Mouse (Mus musculus) embryonic facial prominence, embryonic 12.5 days (tissue): ENCODE measurements around the gene Eci1. TPM values are rescaled to one million over a fixed set of nuclear protein-coding genes. Genes with fewer than 3 reads are reported as not detected.

Experiments
- ATAC-seq: fragments of 200-750 bp; cut with Nextera tagmentation; 2 replicates; pipeline ENCODE4 v1.8.0; 2017; ENCODE audit not compliant: insufficient number of reproducible peaks, insufficient read depth, low FRiP score, low TSS enrichment
- H3K27ac ChIP-seq: fragments of 300-500 bp; sonication (generic); 2 replicates; pipeline ENCODE4 v1.5.1; 2016; ENCODE audit warnings: mild to moderate bottlenecking
- H3K27me3 ChIP-seq: fragments of 300-500 bp; sonication (generic); 2 replicates; pipeline ENCODE4 v1.6.1; 2016; ENCODE audit warnings: mild to moderate bottlenecking, moderate library complexity
- H3K36me3 ChIP-seq: fragments of 300-500 bp; sonication (generic); 2 replicates; pipeline ENCODE4 v1.6.1; 2016; ENCODE audit warnings: mild to moderate bottlenecking
- H3K4me1 ChIP-seq: fragments of 300-500 bp; sonication (generic); 2 replicates; pipeline ENCODE4 v1.6.1; 2016
- H3K4me2 ChIP-seq: fragments of 300-500 bp; sonication (generic); replicated peaks from 2 replicates; pipeline ENCODE4 v1.6.1; 2016; ENCODE audit warnings: mild to moderate bottlenecking, moderate library complexity
- H3K4me3 ChIP-seq: fragments of 300-500 bp; sonication (generic); 2 replicates; pipeline ENCODE4 v1.5.1; 2016; ENCODE audit warnings: mild to moderate bottlenecking
- H3K9ac ChIP-seq: fragments of 300-500 bp; sonication (generic); 2 replicates; pipeline ENCODE4 v1.6.1; 2016; ENCODE audit warnings: mild to moderate bottlenecking, moderate library complexity
- H3K9me3 ChIP-seq: fragments of 300-500 bp; sonication (generic); 2 replicates; pipeline ENCODE4 v1.6.1; 2016; ENCODE audit warnings: mild to moderate bottlenecking, moderate library complexity
- WGBS: fragments of 180-500 bp; shearing (Covaris S2); methylation state at CpG from one replicate; pipeline ENCODE4 v1.1.7; 2016; 5-methylcytosine and 5-hydroxymethylcytosine counted together
- polyA plus RNA-seq: library from polyadenylated mRNA; unstranded; fragments of >200 nt; fragmentation: Nextera tagmentation; extraction: Ambion mirVana; gene quantifications from 2 replicates; pipeline ENCODE4 v1.2.1, GENCODE M21; 2016

Eci1 gene
- 77.3 and 82.3 TPM in 2 replicates for polyA plus RNA-seq

DNA sequence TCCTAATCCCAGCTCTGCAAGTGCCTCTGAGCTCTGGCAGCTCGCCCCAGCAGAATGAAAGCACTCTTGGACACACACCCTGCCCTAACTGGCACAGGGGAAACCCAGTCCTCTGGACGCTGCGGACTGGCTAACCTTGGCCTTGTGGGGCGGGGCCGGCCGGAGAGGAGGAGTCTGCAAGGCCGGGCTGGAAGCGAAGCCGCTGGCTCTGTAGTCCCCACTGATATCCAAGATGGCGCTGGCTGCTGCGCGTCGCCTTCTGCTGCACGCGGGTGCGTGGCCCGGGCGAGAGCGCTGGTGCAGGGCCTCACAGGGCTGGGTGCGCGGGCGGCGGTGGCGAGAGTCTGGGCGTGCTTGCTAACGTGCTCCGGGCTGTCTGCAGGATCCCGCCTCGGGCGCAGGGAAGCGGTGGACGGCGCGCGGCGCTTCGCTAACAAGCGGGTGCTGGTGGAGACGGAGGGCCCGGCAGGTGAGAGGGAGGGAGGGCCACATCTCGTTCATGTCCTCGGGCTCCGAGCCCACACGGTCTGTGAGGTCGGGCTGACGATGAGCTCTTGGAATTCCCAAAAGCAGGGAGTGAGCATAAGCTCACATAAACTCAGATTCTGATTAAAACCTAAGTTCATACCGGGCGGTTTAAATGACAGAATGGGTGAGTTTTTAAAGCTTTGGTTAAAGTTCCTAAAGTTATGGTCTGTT is at the start of gene Eci1:
TSS of gene Eci1 (plus strand) at position 171 of the 699 bp plus-strand sequence.
- H3K27ac ChIP-seq = peak within 1 kb of the TSS; percentile 97
- under 1% methylated on average over 48 of the region's 48 CpGs for WGBS
- peaks cover 34% of the 10 kb centered on the region for H3K36me3 ChIP-seq
- peak within 1 kb of the TSS; percentile 89 for H3K9ac ChIP-seq
- peak within 1 kb of the TSS; percentile 52 for H3K4me2 ChIP-seq
- H3K9me3 ChIP-seq = no peaks in the 10 kb centered on the region
- peak; percentile 95 for ATAC-seq
- peak within 1 kb of the TSS; percentile 70 for H3K4me3 ChIP-seq
- peaks cover 6% of the 10 kb centered on the region for H3K4me1 ChIP-seq
- H3K27me3 ChIP-seq = no peaks in the 10 kb centered on the region

DNA sequence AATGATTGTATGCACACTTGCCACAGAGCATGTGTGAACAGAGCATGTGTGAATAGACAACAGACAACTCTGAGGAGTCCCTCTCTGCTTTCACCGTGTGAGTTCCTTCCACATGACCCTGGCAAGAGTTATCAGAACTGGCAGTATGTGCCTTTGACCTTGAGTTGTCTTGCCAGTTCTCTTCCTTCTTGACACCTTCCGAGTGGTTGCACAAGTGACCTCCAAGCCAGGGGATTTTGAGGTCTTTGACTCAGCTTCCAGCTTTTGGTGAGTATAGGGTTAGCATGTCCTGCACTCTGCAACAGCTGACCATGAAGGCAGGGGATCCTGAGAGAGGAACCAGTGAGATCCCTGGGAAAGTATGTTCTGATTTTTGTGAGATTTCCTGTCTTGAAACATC is 47.9 kb upstream of the Eci1 start:
- no peaks in the 10 kb centered on the region for H3K4me1 ChIP-seq
- H3K27me3 ChIP-seq = no peaks in the 10 kb centered on the region
- no peak overlapping the region for H3K27ac ChIP-seq
- WGBS = 87% methylated on average over 2 of the region's 2 CpGs
- no peak overlapping the region for H3K9ac ChIP-seq
- no peak overlapping the region for H3K4me2 ChIP-seq
- ATAC-seq = no peak
- H3K36me3 ChIP-seq = peaks cover 5% of the 10 kb centered on the region; the same call in 1 of the 2 replicates
- no peaks in the 10 kb centered on the region for H3K9me3 ChIP-seq
- H3K4me3 ChIP-seq = no peak overlapping the region

DNA sequence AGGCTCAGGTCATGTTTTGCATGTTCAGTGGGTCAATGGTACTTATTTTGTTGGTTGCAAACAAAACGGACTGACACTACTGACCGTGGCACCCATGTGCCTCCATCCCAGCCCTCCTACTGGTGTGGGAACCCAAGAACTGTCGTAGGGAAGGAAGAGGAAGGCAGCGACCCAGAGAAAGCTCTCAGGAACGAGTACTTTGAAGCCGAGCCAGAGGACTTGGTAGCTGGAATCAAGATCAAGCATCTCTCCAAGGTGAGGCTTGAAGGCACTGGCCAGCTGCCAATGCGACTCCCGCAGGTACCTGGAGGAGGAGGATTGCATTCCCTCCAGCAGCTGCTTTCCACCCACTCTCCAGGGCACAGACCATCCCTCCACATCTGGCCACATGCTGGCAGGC is 42.7 kb upstream of the Eci1 start:
- no peak overlapping the region for H3K4me3 ChIP-seq
- 77% methylated on average over 8 of the region's 8 CpGs for WGBS
- no peak for ATAC-seq
- no peak overlapping the region for H3K27ac ChIP-seq
- no peaks in the 10 kb centered on the region for H3K9me3 ChIP-seq
- no peaks in the 10 kb centered on the region for H3K27me3 ChIP-seq
- H3K9ac ChIP-seq = no peak overlapping the region
- H3K36me3 ChIP-seq = peaks cover 5% of the 10 kb centered on the region; the same call in 1 of the 2 replicates
- no peak overlapping the region for H3K4me2 ChIP-seq
- no peaks in the 10 kb centered on the region for H3K4me1 ChIP-seq

DNA sequence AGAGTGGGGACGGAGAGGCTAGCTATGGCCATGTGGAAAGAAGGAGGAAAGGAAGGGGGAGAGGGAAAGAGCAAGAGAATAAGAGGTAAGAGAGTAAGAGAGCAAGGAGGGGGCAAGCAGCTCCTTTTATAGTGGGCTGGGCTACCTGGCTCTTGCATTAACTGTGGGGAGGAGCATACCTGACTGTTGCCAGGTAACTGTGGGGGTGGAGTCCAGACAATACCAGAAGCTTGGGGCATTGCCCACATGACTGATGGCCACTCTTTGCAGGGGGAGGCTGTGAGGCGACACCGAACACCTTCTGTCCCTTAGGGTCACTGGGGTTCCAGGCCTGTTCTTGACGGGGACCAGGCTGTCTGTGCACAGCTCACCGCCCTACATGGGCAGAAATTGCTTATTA is 37.7 kb upstream of the Eci1 start:
- no peak for ATAC-seq
- no peak overlapping the region for H3K4me3 ChIP-seq
- H3K9me3 ChIP-seq = no peaks in the 10 kb centered on the region
- no peak overlapping the region for H3K9ac ChIP-seq
- H3K36me3 ChIP-seq = no peaks in the 10 kb centered on the region
- H3K27ac ChIP-seq = no peak overlapping the region
- WGBS = 79% methylated on average over 5 of the region's 5 CpGs
- no peaks in the 10 kb centered on the region for H3K4me1 ChIP-seq
- no peaks in the 10 kb centered on the region for H3K27me3 ChIP-seq
- H3K4me2 ChIP-seq = no peak overlapping the region

DNA sequence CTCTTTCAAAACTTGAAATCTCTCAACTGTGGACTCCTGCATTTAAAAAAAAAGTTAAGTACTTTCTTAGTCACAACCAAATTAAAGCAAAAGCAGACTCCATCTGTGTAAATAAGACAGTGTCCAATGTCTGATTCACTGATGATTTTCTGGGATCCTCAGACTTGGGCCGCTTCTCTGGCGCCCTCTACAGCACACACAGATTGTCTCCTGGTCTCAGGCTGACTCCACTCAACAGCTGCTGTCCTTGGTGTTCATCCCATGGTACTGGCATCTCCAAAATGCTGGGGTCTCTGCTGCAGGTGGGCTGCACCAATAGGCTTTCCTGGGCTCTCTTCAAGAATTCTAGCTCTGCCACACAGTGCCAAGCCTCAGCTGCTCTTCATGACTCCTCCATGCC is 36.6 kb upstream of the Eci1 start:
- Histone ChIP-seq H3K27ac (no peak overlapping the region), H3K4me1 (no peaks in the 10 kb centered on the region), H3K4me2 (no peak overlapping the region), H3K27me3 (no peaks in the 10 kb centered on the region), H3K9ac (no peak overlapping the region), H3K36me3 (no peaks in the 10 kb centered on the region), H3K9me3 (no peaks in the 10 kb centered on the region), H3K4me3 (no peak overlapping the region)
- WGBS = 3% methylated on average over 2 of the region's 2 CpGs
- no peak for ATAC-seq

DNA sequence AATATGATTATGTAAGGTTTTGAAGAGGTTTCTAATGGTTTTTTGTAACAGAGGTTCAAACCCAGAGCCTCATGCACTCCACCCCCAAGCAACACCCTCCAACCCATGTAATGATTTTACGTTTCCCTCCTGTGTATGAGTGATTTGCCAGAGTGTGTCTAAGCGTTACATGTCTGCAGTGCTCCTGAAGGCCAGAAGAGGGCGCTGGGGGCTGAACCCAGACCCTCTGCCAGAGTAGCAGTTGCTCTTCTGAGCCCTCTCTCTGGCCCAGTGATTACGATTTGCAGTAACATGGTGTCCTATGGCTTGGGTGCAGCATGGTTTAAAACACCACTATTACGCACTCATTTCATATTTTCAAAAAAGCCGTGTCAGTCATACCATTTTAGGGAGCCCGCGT is 35.3 kb upstream of the Eci1 start:
- no peak for ATAC-seq
- Histone ChIP-seq H3K27me3 (no peaks in the 10 kb centered on the region), H3K36me3 (no peaks in the 10 kb centered on the region), H3K4me2 (no peak overlapping the region), H3K9ac (no peak overlapping the region), H3K9me3 (no peaks in the 10 kb centered on the region), H3K27ac (no peak overlapping the region), H3K4me3 (no peak overlapping the region), H3K4me1 (no peaks in the 10 kb centered on the region)
- 64% methylated on average over 8 of the region's 8 CpGs for WGBS

DNA sequence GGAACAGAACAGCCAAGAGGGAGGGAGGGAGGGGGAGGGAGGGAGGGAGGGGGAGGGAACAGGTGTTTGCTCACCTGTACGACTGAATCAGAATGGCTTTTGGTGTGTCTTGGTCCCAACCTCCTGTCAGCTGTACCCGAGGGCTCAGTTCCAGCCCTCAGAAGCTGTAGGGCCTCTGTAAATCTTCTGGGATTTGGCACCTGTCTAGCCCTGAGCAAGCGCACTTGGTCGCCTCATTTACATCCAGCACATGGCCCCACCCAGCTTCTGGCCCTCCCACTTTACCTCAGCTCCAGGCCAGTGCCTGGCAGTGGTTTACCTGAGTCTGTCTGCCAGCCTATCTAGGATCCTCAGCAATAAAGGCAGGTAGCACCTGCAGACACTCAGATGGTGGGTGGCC is 32.9 kb upstream of the Eci1 start:
- H3K4me3 ChIP-seq = no peak overlapping the region
- no peaks in the 10 kb centered on the region for H3K9me3 ChIP-seq
- no peak for ATAC-seq
- WGBS = 27% methylated on average over 4 of the region's 4 CpGs
- no peak overlapping the region for H3K27ac ChIP-seq
- H3K27me3 ChIP-seq = no peaks in the 10 kb centered on the region
- H3K9ac ChIP-seq = no peak overlapping the region
- no peaks in the 10 kb centered on the region for H3K36me3 ChIP-seq
- no peaks in the 10 kb centered on the region for H3K4me1 ChIP-seq
- H3K4me2 ChIP-seq = no peak overlapping the region

DNA sequence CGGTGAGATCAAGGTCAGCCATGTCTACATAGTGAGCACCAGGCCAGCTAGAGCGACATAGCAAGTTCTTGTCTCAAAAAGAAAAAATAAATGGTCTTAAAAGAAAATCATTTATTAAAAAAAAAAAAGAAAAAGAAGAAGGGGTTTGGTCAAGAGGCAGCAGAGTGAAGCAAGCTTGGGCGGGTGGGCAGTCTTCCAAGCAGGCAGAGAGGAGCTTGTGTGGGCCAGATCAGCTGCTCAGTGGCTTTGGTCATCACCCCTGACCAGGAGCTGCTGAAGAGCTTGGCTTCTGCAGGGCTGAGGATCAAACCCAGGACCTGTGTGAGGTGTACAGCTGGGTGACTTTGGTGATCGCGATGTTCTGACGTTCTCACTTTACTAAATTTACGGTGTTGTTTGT is 32.0 kb upstream of the Eci1 start:
- Histone ChIP-seq H3K27me3 (no peaks in the 10 kb centered on the region), H3K4me2 (no peak overlapping the region), H3K27ac (no peak overlapping the region), H3K9ac (no peak overlapping the region), H3K36me3 (no peaks in the 10 kb centered on the region), H3K9me3 (no peaks in the 10 kb centered on the region), H3K4me3 (no peak overlapping the region), H3K4me1 (no peaks in the 10 kb centered on the region)
- no peak for ATAC-seq
- WGBS = 85% methylated on average over 7 of the region's 7 CpGs

DNA sequence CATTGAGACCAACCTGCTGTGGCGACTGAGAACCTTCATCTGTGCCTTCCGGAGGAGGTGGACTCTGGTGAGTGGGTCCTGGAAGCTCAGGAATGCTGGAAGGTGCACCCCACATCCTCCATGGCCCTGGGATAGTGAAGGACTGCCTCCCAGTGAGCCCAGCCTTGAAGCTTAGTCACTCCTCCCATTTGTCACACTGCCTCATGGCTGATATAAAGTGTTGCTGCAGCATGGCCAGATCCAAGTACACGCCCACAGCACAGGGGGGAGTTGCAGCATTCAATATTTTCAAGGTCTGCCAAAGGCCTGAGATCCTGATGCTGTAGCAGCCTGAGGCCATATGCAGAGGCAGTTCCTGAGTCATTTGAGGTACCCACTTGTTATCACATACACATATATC is 24.1 kb upstream of the Eci1 start:
- Histone ChIP-seq H3K27ac (no peak overlapping the region), H3K36me3 (peaks cover 7% of the 10 kb centered on the region; the same call in 1 of the 2 replicates), H3K4me2 (no peak overlapping the region), H3K27me3 (no peaks in the 10 kb centered on the region), H3K4me3 (no peak overlapping the region), H3K9me3 (no peaks in the 10 kb centered on the region), H3K9ac (no peak overlapping the region), H3K4me1 (no peaks in the 10 kb centered on the region)
- WGBS = 80% methylated on average over 3 of the region's 3 CpGs
- ATAC-seq = no peak

DNA sequence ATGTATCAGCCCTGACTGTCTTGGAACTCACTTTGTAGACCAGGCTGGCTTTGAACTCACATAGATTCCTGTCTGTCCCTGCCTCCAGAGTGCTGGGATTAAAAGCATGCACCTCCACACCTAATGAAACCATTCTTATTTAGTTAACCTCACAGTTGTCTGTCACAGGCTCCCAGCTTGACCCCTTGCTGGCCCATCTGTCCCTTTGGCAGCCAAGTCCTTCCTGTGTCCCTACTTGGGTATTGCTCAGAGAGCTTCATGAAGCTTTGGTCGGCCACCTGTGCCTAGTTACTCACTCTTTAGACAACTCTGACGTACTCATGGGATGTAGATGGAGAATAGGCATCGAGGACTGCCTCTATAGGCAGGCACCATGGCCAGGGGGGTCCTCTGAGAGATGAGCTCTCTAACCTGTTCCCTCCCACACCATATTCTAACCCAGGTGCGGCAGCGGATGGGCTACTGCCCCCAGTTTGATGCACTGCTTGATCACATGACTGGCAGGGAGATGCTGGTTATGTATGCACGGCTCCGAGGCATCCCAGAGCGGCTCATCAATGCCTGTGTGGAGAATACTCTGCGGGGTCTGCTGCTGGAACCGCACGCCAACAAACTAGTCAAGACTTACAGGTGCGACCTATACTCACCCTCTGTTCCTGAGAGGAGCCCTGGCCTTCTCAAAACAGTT is 19.2 kb upstream of the Eci1 start:
- no peak for ATAC-seq
- Histone ChIP-seq H3K27me3 (no peaks in the 10 kb centered on the region), H3K36me3 (peaks cover 39% of the 10 kb centered on the region), H3K4me3 (no peak overlapping the region), H3K9ac (no peak overlapping the region), H3K27ac (no peak overlapping the region), H3K9me3 (no peaks in the 10 kb centered on the region), H3K4me2 (no peak overlapping the region), H3K4me1 (no peaks in the 10 kb centered on the region)
- WGBS = 82% methylated on average over 12 of the region's 12 CpGs

DNA sequence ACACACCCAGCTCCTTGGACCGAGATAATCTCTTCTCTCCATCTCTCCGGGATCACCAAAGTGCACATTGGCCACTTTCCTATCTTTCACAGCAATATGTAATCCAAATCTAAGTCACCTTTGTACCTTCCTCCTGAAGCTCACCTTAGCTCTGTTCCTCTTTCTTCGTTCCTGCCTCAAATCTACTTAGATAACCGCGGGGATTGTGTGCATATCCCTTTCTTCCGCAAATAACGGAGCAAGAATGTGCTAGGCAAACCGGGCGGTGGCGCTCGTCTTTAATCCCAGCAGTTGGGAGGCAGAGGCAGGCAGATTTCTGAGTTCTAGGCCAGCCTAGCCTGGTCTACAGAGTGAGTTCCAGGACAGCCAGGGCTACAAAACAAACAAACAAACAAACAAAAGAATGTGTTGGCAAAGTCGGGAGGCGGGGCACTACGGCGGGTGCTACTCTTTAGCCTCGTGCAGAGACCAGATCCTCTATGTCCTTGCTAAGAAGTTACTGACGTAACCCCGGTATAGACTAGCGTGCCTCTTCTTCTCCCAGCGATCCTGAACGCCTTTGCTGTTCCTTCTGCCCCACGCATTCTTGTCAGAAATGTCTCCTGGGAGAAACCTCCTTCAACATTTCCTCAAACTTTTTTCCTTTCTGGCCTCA is 12.8 kb upstream of the Eci1 start:
- Histone ChIP-seq H3K4me3 (peak overlapping the region; percentile 83), H3K36me3 (peaks cover 36% of the 10 kb centered on the region), H3K9ac (peak overlapping the region; percentile 59), H3K27me3 (no peaks in the 10 kb centered on the region), H3K9me3 (no peaks in the 10 kb centered on the region), H3K4me1 (peaks cover 29% of the 10 kb centered on the region), H3K27ac (peak overlapping the region; percentile 78), H3K4me2 (peak overlapping the region; percentile 92)
- 33% methylated on average over 22 of the region's 22 CpGs for WGBS
- ATAC-seq = peak; percentile 25; the same call in 1 of the 2 replicates
